Mouse (Mus musculus): Measurements from ENCODE around the gene Ube2o.
A peak's percentile ranks its signal among the peaks of the same experiment; 100 is the strongest.

The Ube2o gene

DNA sequence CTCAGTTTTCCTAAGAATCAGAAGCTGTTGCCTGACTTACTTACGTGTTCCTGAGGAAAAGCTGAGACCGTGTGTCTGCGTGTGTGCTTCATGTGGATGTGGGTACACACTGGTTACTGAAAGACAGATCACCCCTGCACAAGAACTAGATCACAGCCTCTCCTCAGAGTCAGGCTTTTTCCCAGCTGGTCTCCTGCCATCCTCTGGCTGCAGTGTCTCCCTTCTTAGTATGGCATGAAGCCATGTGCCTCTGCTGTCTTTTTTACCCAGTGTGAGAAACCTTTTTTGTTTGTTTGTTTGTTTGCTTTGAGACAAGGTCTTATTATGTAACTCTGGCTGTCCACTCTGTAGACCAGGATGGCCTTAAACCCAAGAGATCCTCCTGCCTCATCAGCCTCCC is 2.0 kb downstream of the Ube2o start:
- no peak for DNase-seq

DNA sequence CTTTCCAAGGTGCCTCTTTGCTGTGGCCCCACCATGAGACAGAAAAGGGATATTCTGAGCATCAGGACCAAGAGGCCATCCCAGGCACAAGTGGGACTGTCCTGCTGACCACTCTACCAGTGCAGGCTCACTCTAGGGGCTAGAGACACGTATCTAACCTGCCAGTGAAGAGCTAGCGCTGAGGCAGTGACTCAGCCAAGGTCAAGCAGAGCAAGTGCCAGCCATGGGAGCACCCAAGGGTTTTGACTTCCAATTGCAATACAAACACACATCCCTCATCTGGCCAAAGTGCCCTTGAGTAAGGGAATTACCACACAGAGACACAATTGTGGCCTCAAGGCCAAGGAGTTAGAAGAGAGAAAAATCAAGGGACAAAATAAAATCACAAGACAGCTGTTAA is 5.9 kb downstream of the Ube2o start:
- no peak for DNase-seq

DNA sequence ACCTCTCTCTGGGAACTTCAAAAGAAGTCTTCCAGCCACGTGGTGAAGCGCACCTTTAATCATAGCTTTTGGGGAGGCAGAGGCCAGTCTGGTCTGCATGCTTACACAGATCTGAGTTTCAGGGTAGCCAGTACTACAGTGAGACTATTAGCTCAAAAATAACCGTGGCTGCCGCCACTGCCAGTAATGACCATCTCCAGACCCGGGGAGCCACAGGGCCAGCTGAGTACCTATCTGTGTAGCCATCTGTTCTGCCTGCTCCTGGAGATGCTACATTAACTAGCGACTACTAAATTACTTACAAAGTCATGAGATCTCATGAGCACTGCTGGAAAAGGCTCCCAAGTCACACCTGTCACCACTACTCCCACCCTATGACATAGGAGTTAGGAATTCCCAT is 6.3 kb downstream of the Ube2o start:
- DNase-seq = no peak

- DNase-seq = no peak
Measured at GRCm38 (mm10) chr11:116574486-116574885, 6.8 kb downstream of the Ube2o start.

DNA sequence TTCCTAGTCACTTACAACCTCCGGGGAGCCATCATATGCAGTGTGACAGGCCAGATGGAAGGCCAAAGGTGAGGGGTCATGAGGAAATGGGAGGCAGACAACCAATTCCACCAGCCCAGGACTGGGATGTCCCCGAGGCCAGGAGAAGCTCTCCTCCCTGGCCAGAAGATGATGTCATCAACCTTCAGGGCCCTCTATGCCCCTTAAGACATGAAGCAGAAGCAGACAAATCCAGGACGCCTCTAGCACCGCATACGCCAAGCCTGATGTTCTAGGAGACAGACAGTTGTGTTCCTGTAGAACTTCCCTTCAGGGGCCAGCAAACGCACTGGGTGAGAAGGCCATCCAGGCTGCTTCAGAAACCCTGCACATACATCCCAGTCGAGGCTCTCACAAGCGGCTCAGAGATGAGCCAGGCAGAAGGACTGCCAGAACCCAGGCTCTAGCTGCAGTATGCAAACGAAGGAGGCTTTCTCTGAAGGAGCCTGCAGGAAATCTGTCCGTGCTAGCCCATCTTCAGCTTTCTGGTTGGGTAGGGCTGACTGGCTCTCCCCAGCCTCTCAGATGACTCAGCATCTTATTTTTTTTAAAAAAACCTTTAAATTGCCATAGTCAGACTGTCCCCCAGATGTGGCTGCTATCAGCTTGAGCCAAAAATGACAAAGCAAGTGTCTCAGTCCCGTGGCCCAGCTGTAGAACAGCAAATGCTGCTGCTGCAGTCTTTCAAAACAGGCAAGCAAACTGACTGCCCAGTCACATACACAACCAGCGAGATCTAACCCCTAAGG is 8.3 kb downstream of the Ube2o start:
- DNase-seq = peak; percentile 60

- no peak for DNase-seq
Measured at GRCm38 (mm10) chr11:116571767-116572679, 9.2 kb downstream of the Ube2o start.

- DNase-seq = no peak
Measured at GRCm38 (mm10) chr11:116570821-116571220, 10.4 kb downstream of the Ube2o start.

DNA sequence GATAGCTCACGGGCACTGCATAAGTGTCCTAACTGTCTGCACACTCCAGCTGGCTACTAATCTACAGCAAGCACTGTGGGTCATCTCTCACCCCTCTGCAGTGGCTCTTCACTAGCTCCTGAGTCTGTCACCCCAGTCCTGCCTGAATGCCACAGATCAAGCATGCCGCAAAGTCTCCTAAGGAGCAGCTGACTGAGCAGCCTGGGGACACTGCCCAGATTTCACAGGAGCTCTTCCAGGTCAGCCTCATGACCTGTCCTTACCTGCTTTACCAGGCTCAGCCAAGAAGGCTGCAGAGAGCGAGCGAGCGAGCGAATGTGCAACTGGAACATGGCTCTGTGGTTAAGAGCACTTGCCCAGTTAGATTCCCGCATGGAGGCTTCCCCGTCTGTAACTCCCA is 13.7 kb downstream of the Ube2o start:
- no peak for DNase-seq

DNA sequence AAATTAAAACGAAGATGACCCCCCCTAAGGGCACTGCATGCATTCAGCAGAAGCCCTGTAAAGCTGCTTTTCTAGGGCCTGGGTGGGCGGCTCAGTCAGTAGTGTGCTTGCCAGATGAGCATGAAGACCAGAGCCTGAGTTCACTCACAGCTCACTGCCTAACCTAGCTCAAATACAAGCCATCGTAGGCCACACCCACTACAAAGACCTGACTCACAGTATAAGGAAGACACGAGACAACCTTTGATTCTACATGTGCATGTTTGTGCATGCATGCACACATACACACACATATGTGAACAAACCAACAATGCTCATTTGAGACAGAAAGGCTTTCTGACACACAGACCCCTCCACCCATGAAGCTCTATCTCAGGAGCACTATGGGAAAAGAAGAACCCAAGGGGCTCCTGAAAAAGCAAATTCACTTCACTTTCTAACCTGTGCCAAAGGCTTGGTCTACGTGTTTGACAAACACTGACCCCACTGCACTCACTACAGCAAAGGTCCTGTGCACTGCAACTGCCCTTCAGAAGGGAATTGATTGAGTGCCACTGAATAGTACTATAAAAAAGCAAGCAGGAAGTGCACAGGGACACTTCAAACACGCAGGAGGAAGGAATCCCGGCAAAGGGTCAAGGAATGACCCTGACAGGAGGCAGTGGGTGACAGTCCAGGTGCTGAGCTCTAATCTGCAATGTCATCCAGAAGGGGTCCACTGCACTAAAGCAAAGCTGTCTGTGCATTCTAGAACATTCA is 15.8 kb downstream of the Ube2o start:
- no peak for DNase-seq

GRCm38 (mm10) chr11:116556308-116556707 is 24.9 kb downstream of the Ube2o start:
- no peak for DNase-seq

DNA sequence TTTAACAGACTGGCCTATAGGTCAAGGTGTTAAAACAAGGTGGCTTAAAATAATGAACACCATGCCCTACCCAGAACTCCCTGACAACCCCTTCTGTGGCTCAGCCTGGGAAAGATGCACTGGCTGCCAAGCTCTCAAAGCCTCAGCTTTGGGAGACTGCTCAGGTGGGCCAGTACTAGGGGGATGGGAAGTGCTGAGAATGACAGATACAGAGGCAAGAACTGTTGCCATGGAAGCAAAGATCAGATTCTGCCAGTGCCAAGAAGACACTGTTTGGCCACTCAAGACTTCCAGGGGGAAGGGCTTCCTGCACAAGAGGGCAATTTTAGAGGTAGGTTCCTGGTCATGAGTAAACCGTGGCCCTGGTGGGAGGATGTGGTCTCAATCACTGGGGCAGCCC is 25.7 kb downstream of the Ube2o start:
- no peak for DNase-seq

DNA sequence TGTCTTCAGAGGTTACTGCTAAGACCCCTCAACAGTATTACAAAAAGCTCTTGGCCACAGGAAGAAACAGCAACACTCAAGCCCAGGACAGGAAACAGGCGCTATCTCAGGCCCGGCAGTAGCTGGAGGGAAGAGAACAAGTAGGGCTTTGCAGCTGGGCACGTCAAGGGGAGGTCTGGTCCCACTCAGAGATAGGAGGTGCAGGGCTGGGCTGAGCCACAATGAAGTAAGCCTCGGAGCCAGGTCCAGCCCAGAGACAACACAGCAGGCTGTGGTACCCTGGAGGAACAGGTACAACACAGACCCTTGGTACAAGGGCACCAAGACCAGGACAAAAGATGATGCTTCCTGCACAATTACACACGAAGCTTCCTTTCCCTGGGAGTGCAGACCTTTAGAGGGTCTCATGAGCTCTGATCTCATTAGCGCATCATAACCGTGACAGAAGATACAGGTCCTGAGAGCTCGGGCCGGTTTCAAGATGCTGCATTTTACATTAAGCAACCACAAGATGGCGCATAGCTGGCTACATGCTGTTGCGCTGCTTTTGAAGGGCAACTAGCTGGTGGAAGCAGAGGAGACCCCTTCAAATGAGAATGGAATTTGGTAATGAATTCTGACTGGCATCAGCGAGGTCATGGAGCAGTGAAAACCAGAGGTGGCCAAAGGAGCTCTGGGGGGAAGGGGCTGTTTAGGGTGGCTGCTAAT is 26.9 kb downstream of the Ube2o start:
- DNase-seq = no peak

- no peak for DNase-seq
Measured at GRCm38 (mm10) chr11:116552194-116552593, 29.1 kb downstream of the Ube2o start.

- DNase-seq = no peak
Measured at GRCm38 (mm10) chr11:116550748-116551147, 30.5 kb downstream of the Ube2o start.

GRCm38 (mm10) chr11:116549273-116550038 is 31.8 kb downstream of the Ube2o start:
- no peak for DNase-seq

DNA sequence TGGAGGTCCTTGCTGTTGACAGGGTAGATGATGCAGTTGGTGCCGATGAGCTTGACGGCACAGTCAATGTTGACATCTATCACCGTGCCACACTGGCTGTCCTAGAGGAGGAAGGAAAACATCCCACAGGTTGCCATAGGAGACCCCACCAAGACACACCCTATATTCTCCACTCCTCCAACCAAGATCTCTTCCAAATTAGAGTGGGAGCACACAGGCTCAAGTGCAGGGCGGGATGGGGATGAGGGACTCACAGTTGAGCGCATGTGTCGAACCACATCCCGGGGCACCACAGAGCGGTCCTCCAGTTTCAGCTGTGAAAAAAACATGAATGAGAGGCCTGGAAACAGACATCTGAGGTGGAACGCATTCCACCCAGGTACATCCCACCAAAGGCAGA is 32.5 kb downstream of the Ube2o start:
- no peak for DNase-seq

DNA sequence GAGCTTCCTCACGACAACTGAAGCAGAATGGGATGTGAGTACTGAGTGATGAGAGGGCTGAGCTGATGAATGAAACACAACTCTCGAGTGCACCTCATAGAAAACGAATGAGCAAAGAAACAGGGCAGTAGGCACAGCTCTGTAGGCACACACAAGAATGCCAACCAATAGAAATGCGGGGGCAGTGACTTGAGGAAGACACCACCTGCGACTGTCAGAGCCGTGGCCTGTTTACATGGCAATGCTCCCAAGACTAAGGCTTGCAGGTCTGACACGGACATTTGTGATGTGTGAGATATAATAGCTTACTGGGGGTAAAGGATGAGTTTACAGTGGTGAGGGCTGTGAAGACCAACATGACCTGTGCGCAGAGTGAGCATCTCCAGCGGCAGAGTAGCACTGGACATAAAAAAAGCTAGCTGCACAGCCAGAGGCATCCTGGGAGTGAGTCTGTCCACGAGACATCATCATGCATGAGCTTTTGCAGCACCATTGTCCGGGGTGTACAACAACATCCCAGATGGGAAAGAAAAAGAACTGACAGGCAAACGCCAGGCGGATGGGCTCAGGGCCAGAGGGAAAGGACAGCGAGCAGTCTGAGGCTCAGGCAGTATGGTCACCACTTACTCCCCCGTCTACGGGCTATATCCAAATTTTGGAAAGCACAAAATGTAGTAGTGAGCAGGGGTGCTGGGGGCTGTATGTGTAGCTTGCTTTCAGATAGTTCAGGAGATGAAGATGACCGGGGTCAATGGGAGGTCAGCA is 33.8 kb downstream of the Ube2o start:
- DNase-seq = no peak

DNA sequence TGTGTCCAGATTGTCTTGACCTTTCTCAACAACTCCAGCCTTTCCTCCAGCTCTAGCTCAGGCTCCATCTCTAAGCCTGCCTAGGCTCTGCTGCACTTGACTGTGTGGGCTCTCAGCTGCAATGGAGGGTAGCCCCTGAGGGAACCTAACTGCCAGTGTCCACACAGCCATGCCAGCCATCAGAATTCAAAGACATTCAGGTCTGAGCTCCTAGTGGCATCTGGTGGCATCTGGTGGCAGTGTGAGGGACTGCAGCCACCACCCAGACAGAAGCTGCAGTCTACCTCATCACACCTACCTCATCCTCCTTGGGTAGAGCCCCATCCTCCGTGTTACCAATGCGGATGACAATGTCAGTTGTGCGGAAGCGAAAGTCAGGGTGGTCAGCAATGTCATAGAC is 38.1 kb downstream of the Ube2o start:
- no peak for DNase-seq

DNA sequence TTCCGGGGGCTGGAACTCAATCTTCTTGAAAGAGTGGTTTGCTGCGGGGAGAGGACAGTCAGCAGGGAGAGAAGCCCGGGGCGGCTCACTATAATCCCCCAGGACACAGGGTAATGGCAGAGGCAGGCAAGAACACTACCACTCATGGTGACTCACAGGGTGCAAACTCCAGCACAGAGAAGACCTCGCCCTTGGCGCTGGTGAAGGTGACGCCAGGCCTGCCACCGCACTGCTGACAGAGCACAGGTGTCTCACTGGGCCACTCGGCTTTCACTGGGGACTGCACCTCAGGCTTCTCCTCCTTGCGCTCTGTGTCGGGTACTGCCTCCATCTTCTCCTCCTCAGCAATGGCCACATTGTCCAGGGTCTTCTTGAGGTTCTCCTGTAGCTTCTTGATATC is 40.1 kb downstream of the Ube2o start:
- no peak for DNase-seq

- DNase-seq = no peak
Measured at GRCm38 (mm10) chr11:116538142-116538735, 43.0 kb downstream of the Ube2o start.

- no peak for DNase-seq
Measured at GRCm38 (mm10) chr11:116537388-116537787, 43.9 kb downstream of the Ube2o start.
